Mouse (Mus musculus) testis, adult 2 months (tissue): ENCODE measurements around the gene Fabp3.

ENCODE experiments used
- CTCF ChIP-seq: fragments of 200-500 bp; IDR thresholded peaks from 2 replicates; pipeline ENCODE4 v1.5.1; 2012; ENCODE audit warnings: low read depth, mild to moderate bottlenecking, inconsistent platforms, low read length, moderate library complexity; ENCODE audit not compliant: control insufficient read depth, insufficient read depth, insufficient replicate concordance
- POLR2A ChIP-seq: fragments of 200-500 bp; IDR thresholded peaks from 2 replicates; pipeline ENCODE4 v1.6.1; 2012; ENCODE audit warnings: low read depth, mild to moderate bottlenecking, inconsistent platforms, low read length, moderate library complexity; ENCODE audit not compliant: control insufficient read depth

- TF ChIP-seq CTCF (no peak), POLR2A (no peak)
Observed at GRCm38 (mm10) chr4:130266601-130267000, 41.8 kb upstream of the Fabp3 start.
